Mouse (Mus musculus): Measurements from ENCODE around the gene Zfyve19.

The Zfyve19 gene

GRCm38 (mm10) chr2:119254976-119255375 is 46.6 kb downstream of the Zfyve19 start:
- no peak for DNase-seq

GRCm38 (mm10) chr2:119260518-119260917 is 52.1 kb downstream of the Zfyve19 start:
- DNase-seq, result no peak

- no peak for DNase-seq
These were observed 52.9 kb downstream of the Zfyve19 start for GRCm38 (mm10) chr2:119261326-119261725.

- DNase-seq, result peak; percentile 81
These were observed 54.6 kb downstream of the Zfyve19 start for GRCm38 (mm10) chr2:119262978-119263377.

GRCm38 (mm10) chr2:119263813-119264212 is 55.4 kb downstream of the Zfyve19 start:
- no peak for DNase-seq
